Mouse (Mus musculus) layer of hippocampus, adult 2 months (tissue): ENCODE measurements around the gene Map2k3. TPM values are rescaled to one million over a fixed set of nuclear protein-coding genes. Genes with fewer than 3 reads are reported as not detected.

Source experiments
- DNase-seq, 2 experiments: peaks; one replicate each; pipeline ENCODE4 v3.0.0; 2022; ENCODE audit warnings: low spot score in 2 of 2
- H3K27ac ChIP-seq: fragments of 200-600 bp; 2 replicates; pipeline ENCODE4 v1.8.1; 2022
- H3K4me3 ChIP-seq: fragments of 200-600 bp; 2 replicates; pipeline ENCODE4 v1.8.1; 2022; ENCODE audit warnings: mild to moderate bottlenecking
- CTCF ChIP-seq: fragments of 200-600 bp; conservative IDR thresholded peaks from 2 replicates; pipeline ENCODE4 v1.8.1; 2022; ENCODE audit warnings: antibody characterized with exemption, mild to moderate bottlenecking, moderate library complexity
- total RNA-seq, 2 experiments: library from RNA; stranded (reverse); gene quantifications; 2 replicates each; pipeline ENCODE4 v1.2.3; 2021

The Map2k3 gene
- total RNA-seq, 2 experiments from 2014 or later: 13.1 to 15.2 TPM

DNA sequence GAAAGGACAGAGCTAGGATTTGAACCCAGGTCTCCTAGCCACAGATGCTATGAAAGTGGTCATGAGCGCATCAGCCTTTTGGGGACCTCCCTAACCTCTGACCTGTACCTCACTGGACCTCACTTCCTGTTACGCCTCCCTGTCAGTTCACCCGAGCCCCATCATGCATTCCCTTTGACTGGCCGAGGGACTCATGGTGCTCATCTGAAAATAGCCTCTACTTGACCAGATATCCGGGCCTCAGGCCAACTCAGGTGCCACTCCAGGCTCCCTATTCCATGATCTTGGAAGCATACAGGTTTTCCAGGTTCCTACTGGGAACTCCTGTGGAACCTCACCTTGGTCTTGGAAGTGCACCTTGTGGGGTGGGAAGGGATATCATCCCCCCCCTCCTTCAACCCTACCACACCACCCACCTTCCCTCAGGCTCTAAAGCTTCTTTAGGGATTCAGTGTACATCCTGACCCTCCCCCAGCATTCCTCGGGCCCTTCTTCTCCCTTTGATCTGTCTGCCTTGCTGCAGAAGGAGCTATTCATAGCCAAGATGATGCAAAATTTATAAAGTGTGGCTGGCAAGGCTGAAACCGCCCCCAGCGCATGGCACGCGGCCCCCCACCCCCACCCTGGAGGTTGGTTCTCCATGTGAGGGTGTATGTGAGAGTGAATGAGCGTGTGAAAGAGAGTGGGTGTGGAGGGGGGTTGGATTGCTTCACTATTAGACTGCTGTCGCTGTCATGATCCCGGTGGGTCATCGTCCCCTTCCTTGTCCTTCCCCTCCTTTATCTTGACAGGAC is 50.1 kb downstream of the Map2k3 start:
- DNase-seq: no peak
- TF ChIP-seq CTCF: no peak
- no peak overlapping the region for H3K27ac ChIP-seq

DNA sequence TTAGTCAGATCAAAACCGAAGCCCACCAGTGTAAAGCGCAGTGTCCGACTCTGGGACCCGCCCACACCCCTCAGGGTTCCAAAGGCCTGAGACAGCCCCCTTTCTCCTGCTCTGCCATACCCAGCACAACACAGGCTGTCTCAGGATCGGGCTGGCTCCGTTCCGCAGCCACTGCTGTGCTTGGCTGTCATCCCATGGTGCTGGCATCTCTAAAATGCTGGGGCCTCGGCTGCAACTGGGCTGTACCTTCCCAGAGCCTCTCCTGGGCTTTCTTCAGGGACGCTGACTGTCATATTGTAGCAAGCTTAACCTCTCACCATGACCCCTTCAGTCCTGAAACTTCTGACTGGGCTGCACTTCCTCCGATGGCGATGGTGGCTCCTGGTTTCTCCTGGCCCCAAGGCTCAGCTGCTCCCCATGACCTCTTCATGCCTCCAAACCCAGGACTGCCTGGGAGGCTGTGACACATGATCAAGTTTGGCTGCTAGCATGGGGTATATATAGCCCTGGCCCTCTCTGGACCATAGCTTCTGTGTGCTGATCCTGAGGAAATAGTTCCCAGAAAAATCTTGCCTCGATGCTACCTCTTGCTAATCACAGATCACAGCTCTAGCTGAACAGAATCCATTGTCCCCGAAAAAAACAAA is 53.2 kb downstream of the Map2k3 start:
- no peak overlapping the region for H3K4me3 ChIP-seq
- no peak for TF ChIP-seq CTCF
- no peak overlapping the region for H3K27ac ChIP-seq
- peak; percentile 17 to 53 for DNase-seq

More for the DNA sequence above, 50.1 kb downstream of the Map2k3 start:
- no peak overlapping the region for H3K4me3 ChIP-seq

DNA sequence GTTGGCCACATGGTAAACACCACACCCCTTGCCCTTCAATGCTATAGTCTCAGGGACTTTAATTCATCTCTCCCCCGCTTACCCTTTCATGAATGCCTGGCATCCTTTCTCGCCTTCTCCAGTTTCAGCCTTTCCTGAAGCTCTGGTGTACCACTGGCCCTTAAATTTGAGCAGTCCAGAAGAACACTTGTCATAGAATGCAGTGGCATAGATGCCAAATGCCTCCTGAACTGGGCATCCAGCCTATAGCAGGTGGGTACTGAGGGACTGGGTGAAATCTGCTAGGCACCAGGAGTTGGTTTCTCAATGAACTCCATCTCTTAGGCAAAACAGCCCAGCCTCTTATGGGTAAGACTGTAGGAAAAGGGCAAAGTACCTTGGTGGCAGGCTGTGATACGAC is 58.6 kb downstream of the Map2k3 start:
- no peak for DNase-seq

More for the DNA sequence above, 58.6 kb downstream of the Map2k3 start:
- Histone ChIP-seq H3K27ac (no peak overlapping the region), H3K4me3 (no peak overlapping the region)
- no peak for TF ChIP-seq CTCF

Other genes with a start within 250 kb of the Map2k3 start
- 10 to 100 TPM; 43.0 to 43.3 TPM for gene Llgl1, start 232.3 kb upstream of the Map2k3 start, total RNA-seq
- gene Flii, start 204.8 kb upstream of the Map2k3 start, total RNA-seq: 10 to 100 TPM; 59.5 to 68.2 TPM
- 10 to 100 TPM; 21.2 to 25.0 TPM for gene Mief2, start 203.6 kb upstream of the Map2k3 start, total RNA-seq
- gene Top3a, start 154.7 kb upstream of the Map2k3 start, total RNA-seq: 1 to 10 TPM; 6.6 to 8.5 TPM
- gene Smcr8, start 154.5 kb upstream of the Map2k3 start, total RNA-seq: 10 to 100 TPM; 32.3 to 34.3 TPM
- 1 to 10 TPM; 8.6 to 9.6 TPM for gene Shmt1, start 120.3 kb upstream of the Map2k3 start, total RNA-seq
- 10 to 100 TPM; 28.3 to 29.4 TPM for gene Dhrs7b, start 101.4 kb upstream of the Map2k3 start, total RNA-seq
- gene Tmem11, start 52.8 kb upstream of the Map2k3 start, total RNA-seq: 10 to 100 TPM; 26.8 to 29.1 TPM
- gene Natd1, start 17.3 kb upstream of the Map2k3 start, total RNA-seq: 10 to 100 TPM; 10.6 TPM
- gene Kcnj12, start 90.5 kb downstream of the Map2k3 start, total RNA-seq: 1 to 10 TPM; 5.2 to 7.4 TPM
- gene Tnfrsf13b, start 194.7 kb downstream of the Map2k3 start, total RNA-seq: 1 to 10 TPM in 1 of 2 experiments, under 1 TPM in 1; 0.98 to 1.5 TPM
- gene Usp22, start 243.0 kb downstream of the Map2k3 start, total RNA-seq: 100 to 1,000 TPM; 216 to 235 TPM